Mouse (Mus musculus) midbrain, embryonic 13.5 days (tissue): ENCODE measurements around the gene Hbb-bt. TPM values are rescaled to one million over a fixed set of nuclear protein-coding genes. Genes with fewer than 3 reads are reported as not detected.
"Not testable (repeated sequence)": the region's sequence is repeated elsewhere in the genome, so short reads cannot be mapped to it uniquely, and the experiment has no call there.

Source experiments
- ATAC-seq: fragments of 200-750 bp; cut with Nextera tagmentation; 2 replicates; pipeline ENCODE4 v1.8.0; 2017; ENCODE audit warnings: mild to moderate bottlenecking, moderate TSS enrichment, moderate library complexity
- H3K27ac ChIP-seq: fragments of 300-500 bp; sonication (generic); 2 replicates; pipeline ENCODE4 v1.5.1; 2015; ENCODE audit warnings: inconsistent platforms, mild to moderate bottlenecking, moderate library complexity
- H3K27me3 ChIP-seq: fragments of 300-500 bp; sonication (generic); 2 replicates; pipeline ENCODE4 v1.6.1; 2015; ENCODE audit warnings: mild to moderate bottlenecking, inconsistent platforms
- H3K36me3 ChIP-seq: fragments of 300-500 bp; sonication (generic); 2 replicates; pipeline ENCODE4 v1.6.1; 2015; ENCODE audit warnings: mild to moderate bottlenecking, inconsistent platforms
- H3K4me1 ChIP-seq: fragments of 300-500 bp; sonication (generic); replicated peaks from 2 replicates; pipeline ENCODE4 v1.6.1; 2015; ENCODE audit warnings: inconsistent platforms
- H3K4me2 ChIP-seq: fragments of 300-500 bp; sonication (generic); replicated peaks from 2 replicates; pipeline ENCODE4 v1.6.1; 2015; ENCODE audit warnings: moderate library complexity, mild to moderate bottlenecking, inconsistent platforms
- H3K4me3 ChIP-seq: fragments of 300-500 bp; sonication (generic); replicated peaks from 2 replicates; pipeline ENCODE4 v1.5.1; 2015; ENCODE audit warnings: mild to moderate bottlenecking, inconsistent platforms
- H3K9ac ChIP-seq: fragments of 300-500 bp; sonication (generic); replicated peaks from 2 replicates; pipeline ENCODE4 v1.6.1; 2015; ENCODE audit warnings: mild to moderate bottlenecking, inconsistent platforms
- H3K9me3 ChIP-seq: fragments of 300-500 bp; sonication (generic); 2 replicates; pipeline ENCODE4 v1.6.1; 2016; ENCODE audit warnings: mild to moderate bottlenecking, inconsistent platforms
- WGBS: fragments of 180-500 bp; shearing (Covaris S2); methylation state at CpG from one replicate; pipeline ENCODE4 v1.1.7; 2015; 5-methylcytosine and 5-hydroxymethylcytosine counted together
- polyA plus RNA-seq: library from polyadenylated mRNA; unstranded; fragments of >200 nt; fragmentation: Nextera tagmentation; extraction: Ambion mirVana; gene quantifications from 2 replicates; pipeline ENCODE4 v1.2.1, GENCODE M21; 2015

The Hbb-bt gene
- polyA plus RNA-seq = 1,031 and 1,160 TPM in 2 replicates

GRCm38 (mm10) chr7:103813766-103814165 lies at the start of gene Hbb-bt:
Gene Hbb-bt, minus strand, starts transcription at chr7:103813996.
- Histone ChIP-seq H3K27me3 (no peaks in the 10 kb centered on the region), H3K9ac (no peak within 1 kb of the TSS), H3K36me3 (no peaks in the 10 kb centered on the region), H3K27ac (no peak within 1 kb of the TSS), H3K4me2 (no peak within 1 kb of the TSS), H3K9me3 (no peaks in the 10 kb centered on the region), H3K4me3 (no peak within 1 kb of the TSS), H3K4me1 (no peaks in the 10 kb centered on the region)
- 88% methylated on average over 3 of the region's 3 CpGs for WGBS
- ATAC-seq = no peak

- Histone ChIP-seq H3K36me3 (no peaks in the 10 kb centered on the region), H3K27me3 (no peaks in the 10 kb centered on the region), H3K9me3 (no peaks in the 10 kb centered on the region), H3K4me2 (no peak overlapping the region), H3K4me3 (no peak overlapping the region), H3K27ac (no peak overlapping the region), H3K9ac (no peak overlapping the region), H3K4me1 (no peaks in the 10 kb centered on the region)
- WGBS = 80% methylated on average over 3 of the region's 3 CpGs
- ATAC-seq = no peak
These were observed 47.7 kb upstream of the Hbb-bt start for GRCm38 (mm10) chr7:103861531-103861930.

GRCm38 (mm10) chr7:103860855-103861254 lies 47.1 kb upstream of the Hbb-bt start:
- 75% methylated on average over 1 of the region's 1 CpGs for WGBS
- H3K4me2 ChIP-seq = no peak overlapping the region
- no peaks in the 10 kb centered on the region for H3K36me3 ChIP-seq
- no peak for ATAC-seq
- no peak overlapping the region for H3K4me3 ChIP-seq
- no peak overlapping the region for H3K9ac ChIP-seq
- H3K27ac ChIP-seq = no peak overlapping the region
- no peaks in the 10 kb centered on the region for H3K9me3 ChIP-seq
- H3K27me3 ChIP-seq = no peaks in the 10 kb centered on the region
- no peaks in the 10 kb centered on the region for H3K4me1 ChIP-seq

- no peaks in the 10 kb centered on the region for H3K9me3 ChIP-seq
- H3K9ac ChIP-seq = no peak overlapping the region
- ATAC-seq = no peak
- H3K4me2 ChIP-seq = no peak overlapping the region
- H3K27ac ChIP-seq = no peak overlapping the region
- H3K4me3 ChIP-seq = no peak overlapping the region
- H3K27me3 ChIP-seq = no peaks in the 10 kb centered on the region
- H3K36me3 ChIP-seq = no peaks in the 10 kb centered on the region
- 79% methylated on average over 2 of the region's 2 CpGs for WGBS
- no peaks in the 10 kb centered on the region for H3K4me1 ChIP-seq
These were observed 45.3 kb upstream of the Hbb-bt start for GRCm38 (mm10) chr7:103859076-103859475.

GRCm38 (mm10) chr7:103854669-103855068 lies 40.9 kb upstream of the Hbb-bt start:
- ATAC-seq = no peak
- H3K27ac ChIP-seq = no peak overlapping the region

GRCm38 (mm10) chr7:103853090-103853489 lies 39.3 kb upstream of the Hbb-bt start, which contains the start of gene Hbb-y:
Gene Hbb-y, minus strand, starts transcription at chr7:103853216.
- no peak for ATAC-seq
- no peaks in the 10 kb centered on the region for H3K9me3 ChIP-seq
- no peak within 1 kb of the TSS for H3K4me3 ChIP-seq
- no peak within 1 kb of the TSS for H3K4me2 ChIP-seq
- H3K4me1 ChIP-seq = no peaks in the 10 kb centered on the region
- H3K27ac ChIP-seq = no peak within 1 kb of the TSS
- no peaks in the 10 kb centered on the region for H3K36me3 ChIP-seq
- no peak within 1 kb of the TSS for H3K9ac ChIP-seq
- 64% methylated on average over 2 of the region's 2 CpGs for WGBS
- no peaks in the 10 kb centered on the region for H3K27me3 ChIP-seq

More at GRCm38 (mm10) chr7:103854669-103855068, 40.9 kb upstream of the Hbb-bt start:
- Histone ChIP-seq H3K36me3 (no peaks in the 10 kb centered on the region), H3K4me1 (no peaks in the 10 kb centered on the region), H3K9me3 (no peaks in the 10 kb centered on the region), H3K4me2 (no peak overlapping the region), H3K9ac (no peak overlapping the region), H3K27me3 (no peaks in the 10 kb centered on the region), H3K4me3 (no peak overlapping the region)
- WGBS = 77% methylated on average over 1 of the region's 1 CpGs

GRCm38 (mm10) chr7:103844525-103845325 lies 30.9 kb upstream of the Hbb-bt start:
- ATAC-seq = no peak

GRCm38 (mm10) chr7:103843034-103843433 lies 29.2 kb upstream of the Hbb-bt start, which contains the start of gene Hbb-bh1:
Gene Hbb-bh1, minus strand, starts transcription at chr7:103843164.
- Histone ChIP-seq H3K27me3 (no peaks in the 10 kb centered on the region), H3K27ac (no peak within 1 kb of the TSS), H3K9me3 (no peaks in the 10 kb centered on the region), H3K36me3 (no peaks in the 10 kb centered on the region), H3K9ac (no peak within 1 kb of the TSS), H3K4me2 (no peak within 1 kb of the TSS), H3K4me1 (no peaks in the 10 kb centered on the region), H3K4me3 (no peak within 1 kb of the TSS)
- ATAC-seq = no peak
- WGBS = 75% methylated on average over 2 of the region's 2 CpGs

More at GRCm38 (mm10) chr7:103844525-103845325, 30.9 kb upstream of the Hbb-bt start:
- H3K9ac ChIP-seq = no peak overlapping the region
- no peaks in the 10 kb centered on the region for H3K27me3 ChIP-seq
- no peaks in the 10 kb centered on the region for H3K36me3 ChIP-seq
- H3K9me3 ChIP-seq = no peaks in the 10 kb centered on the region
- H3K27ac ChIP-seq = no peak overlapping the region
- no peak overlapping the region for H3K4me2 ChIP-seq
- no peak overlapping the region for H3K4me3 ChIP-seq
- H3K4me1 ChIP-seq = no peaks in the 10 kb centered on the region
- WGBS = 66% methylated on average over 2 of the region's 2 CpGs

- Histone ChIP-seq H3K9ac (no peak within 1 kb of the TSS), H3K4me2 (no peak within 1 kb of the TSS), H3K4me3 (no peak within 1 kb of the TSS), H3K4me1 (no peaks in the 10 kb centered on the region), H3K27me3 (no peaks in the 10 kb centered on the region), H3K9me3 (no peaks in the 10 kb centered on the region), H3K27ac (no peak within 1 kb of the TSS), H3K36me3 (no peaks in the 10 kb centered on the region)
- ATAC-seq = no peak
- WGBS = 77% methylated on average over 3 of the region's 3 CpGs
These were observed 26.5 kb upstream of the Hbb-bt start, which contains the start of gene Hbb-bh2 for GRCm38 (mm10) chr7:103840268-103840667. Gene Hbb-bh2, minus strand, starts transcription at chr7:103840520.

GRCm38 (mm10) chr7:103827808-103828207 lies 14.0 kb upstream of the Hbb-bt start, which contains the start of gene Hbb-bs:
Gene Hbb-bs, minus strand, starts transcription at chr7:103828096.
- Histone ChIP-seq H3K9me3 (no peaks in the 10 kb centered on the region), H3K9ac (no peak within 1 kb of the TSS), H3K36me3 (no peaks in the 10 kb centered on the region), H3K27ac (no peak within 1 kb of the TSS), H3K27me3 (no peaks in the 10 kb centered on the region), H3K4me3 (no peak within 1 kb of the TSS), H3K4me2 (no peak within 1 kb of the TSS), H3K4me1 (no peaks in the 10 kb centered on the region)
- WGBS = 88% methylated on average over 4 of the region's 4 CpGs
- ATAC-seq = no peak

GRCm38 (mm10) chr7:103827139-103827538 lies 13.3 kb upstream of the Hbb-bt start:
- H3K27me3 ChIP-seq = not testable (repeated sequence)
- no CpG with 5 or more reads among the region's 2 CpGs for WGBS

GRCm38 (mm10) chr7:103826255-103826887 lies 12.6 kb upstream of the Hbb-bt start:
- no peak for ATAC-seq
- Histone ChIP-seq H3K4me2 (no peak overlapping the region), H3K27ac (no peak overlapping the region), H3K9ac (no peak overlapping the region), H3K4me3 (no peak overlapping the region), H3K9me3 (no peaks in the 10 kb centered on the region), H3K36me3 (no peaks in the 10 kb centered on the region), H3K4me1 (no peaks in the 10 kb centered on the region), H3K27me3 (no peaks in the 10 kb centered on the region)
- WGBS = 54% methylated on average over 3 of the region's 3 CpGs

More at GRCm38 (mm10) chr7:103827139-103827538, 13.3 kb upstream of the Hbb-bt start:
- not testable (repeated sequence) for H3K27ac ChIP-seq, H3K9me3 ChIP-seq, ATAC-seq, H3K9ac ChIP-seq, H3K4me3 ChIP-seq, H3K4me2 ChIP-seq, H3K36me3 ChIP-seq, H3K4me1 ChIP-seq
